Mouse (Mus musculus) fat pad, adult 2 months (tissue): Measurements from ENCODE around the gene AI854703.

Experiments used
- DNase-seq: peaks from one replicate; pipeline ENCODE4 v3.0.0-alpha.2; 2011; ENCODE audit warnings: low read depth, low spot score; ENCODE audit errors: extremely low read depth

Gene AI854703

DNA sequence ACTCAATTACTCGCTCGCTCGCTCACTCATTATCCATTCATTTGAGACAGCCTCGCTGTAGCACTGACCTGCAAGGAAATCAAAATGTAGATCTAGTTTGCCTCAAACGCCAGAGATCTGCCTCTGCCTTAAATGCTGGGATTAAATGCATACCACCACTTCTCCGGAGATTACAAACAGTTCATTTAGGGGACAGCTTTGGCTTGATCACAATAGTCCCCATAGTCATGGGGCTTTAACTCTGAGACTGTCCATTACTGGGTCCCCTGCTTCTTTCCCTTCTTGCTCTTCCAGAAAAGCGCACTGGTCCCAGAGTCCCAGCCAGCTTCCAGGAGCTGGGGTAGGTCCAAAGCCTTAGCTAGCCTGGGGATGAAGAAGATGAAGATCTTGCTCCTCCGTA is at the start of gene AI854703:
AI854703 (plus strand) TSS at position 301 of the 400 bp plus-strand sequence.
- no peak for DNase-seq

DNA sequence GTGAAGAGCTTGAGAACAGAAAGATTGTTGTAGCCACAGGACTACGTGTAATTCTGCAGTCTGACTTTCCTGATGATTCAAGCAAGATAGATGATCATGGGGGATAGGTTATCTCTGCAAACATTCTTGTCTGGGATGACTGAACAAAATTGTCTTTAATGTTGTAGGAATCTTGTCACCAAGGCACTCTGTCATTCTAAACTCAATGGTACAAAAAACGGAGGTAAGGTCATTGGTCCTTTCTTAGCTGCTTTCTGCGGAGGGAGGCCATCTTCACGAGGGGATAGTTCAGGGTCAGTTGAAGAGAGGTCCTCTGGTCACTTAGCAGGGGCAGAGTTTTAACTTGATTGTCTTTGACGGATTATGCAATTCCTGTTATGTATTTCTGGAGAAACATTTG is 47.8 kb upstream of the AI854703 start:
- no peak for DNase-seq

- no peak for DNase-seq
Observed at GRCm38 (mm10) chr6:48579215-48579648, 47.3 kb upstream of the AI854703 start.

- no peak for DNase-seq
Observed at GRCm38 (mm10) chr6:48581257-48581656, 45.3 kb upstream of the AI854703 start.

GRCm38 (mm10) chr6:48582037-48582436 is 44.5 kb upstream of the AI854703 start:
- DNase-seq, result no peak

DNA sequence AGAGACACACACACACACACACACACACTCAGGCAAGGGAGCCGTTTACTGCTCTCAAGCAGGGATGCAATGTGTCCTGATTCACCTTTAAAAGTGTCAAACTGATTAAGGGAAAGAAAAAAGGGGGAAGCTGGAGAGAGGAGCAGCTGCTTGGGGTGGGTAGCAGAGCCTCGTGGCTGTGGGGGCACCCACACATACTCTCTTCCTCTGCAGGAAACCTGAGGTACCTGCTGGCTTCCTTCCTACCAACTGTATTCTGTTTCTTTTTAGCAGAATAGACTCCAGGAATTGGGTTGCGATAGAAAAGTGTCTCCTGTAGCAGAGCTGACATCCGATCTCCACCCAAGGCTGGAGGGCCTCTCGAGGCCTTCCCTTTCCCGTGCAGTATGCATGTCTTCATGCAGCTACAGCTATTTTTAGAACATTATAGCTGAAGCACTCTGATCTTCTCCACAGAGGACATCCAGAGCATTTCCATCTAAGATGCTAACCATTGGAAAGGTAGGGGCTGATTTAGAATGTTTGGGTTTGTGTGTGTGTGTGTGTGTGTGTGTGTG is 37.3 kb upstream of the AI854703 start, which contains the start of gene Gm45021:
Gm45021 (plus strand) TSS at position 417 of the 557 bp plus-strand sequence.
- no peak for DNase-seq

GRCm38 (mm10) chr6:48591221-48591845 is 35.2 kb upstream of the AI854703 start:
- DNase-seq, result no peak

- no peak for DNase-seq
Observed at GRCm38 (mm10) chr6:48591871-48592270, 34.7 kb upstream of the AI854703 start.

DNA sequence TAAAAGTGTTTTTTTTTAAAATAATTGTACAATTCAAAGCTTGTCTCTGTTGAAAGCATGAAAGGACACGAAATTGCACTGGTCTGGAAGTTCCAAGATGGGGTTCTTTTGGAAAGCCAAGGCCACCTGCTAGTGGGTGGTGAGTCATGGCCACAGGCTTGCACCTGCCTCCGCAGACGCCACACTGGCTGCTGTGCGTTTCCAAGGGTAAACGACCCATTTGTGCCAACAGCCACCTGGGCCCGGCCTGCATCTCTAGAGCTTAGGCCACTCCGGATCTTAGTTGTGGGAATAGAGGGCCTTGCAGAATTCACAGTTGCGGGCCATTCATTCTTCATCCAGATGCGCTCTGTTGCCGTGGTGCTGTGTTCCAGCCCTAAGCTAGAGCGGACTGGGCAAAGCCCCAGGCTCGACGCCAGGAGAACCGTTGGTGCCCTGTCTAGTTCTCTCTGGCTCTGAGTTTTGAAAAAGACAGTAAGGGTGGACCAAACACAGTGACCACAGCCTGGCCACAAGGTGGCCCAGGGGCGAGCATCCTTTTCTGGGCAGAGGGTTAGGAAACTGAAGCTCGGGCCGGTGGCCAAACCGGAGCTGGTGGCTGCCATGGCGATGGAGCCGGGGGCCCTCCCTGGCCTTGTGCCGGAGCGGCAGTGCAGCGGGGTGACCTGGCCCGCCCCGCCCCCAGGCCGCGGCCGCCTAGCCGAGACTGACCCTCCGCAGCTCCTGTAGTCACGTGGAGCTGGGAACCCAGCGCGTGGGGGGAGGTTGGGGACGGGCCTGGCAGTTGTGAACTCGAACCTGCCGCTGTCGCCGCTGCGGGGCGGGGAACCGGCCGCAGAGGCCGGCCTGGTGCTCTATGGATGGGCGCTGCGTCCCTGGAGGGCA is 33.2 kb upstream of the AI854703 start, which contains the start of the genes Repin1 and Gm44965:
Repin1 (plus strand) TSS at position 726 of the 885 bp plus-strand sequence.
Gm44965 (plus strand) TSS at position 784 of the 885 bp plus-strand sequence.
- no peak for DNase-seq

GRCm38 (mm10) chr6:48594043-48594738 is 32.4 kb upstream of the AI854703 start:
- no peak for DNase-seq

DNA sequence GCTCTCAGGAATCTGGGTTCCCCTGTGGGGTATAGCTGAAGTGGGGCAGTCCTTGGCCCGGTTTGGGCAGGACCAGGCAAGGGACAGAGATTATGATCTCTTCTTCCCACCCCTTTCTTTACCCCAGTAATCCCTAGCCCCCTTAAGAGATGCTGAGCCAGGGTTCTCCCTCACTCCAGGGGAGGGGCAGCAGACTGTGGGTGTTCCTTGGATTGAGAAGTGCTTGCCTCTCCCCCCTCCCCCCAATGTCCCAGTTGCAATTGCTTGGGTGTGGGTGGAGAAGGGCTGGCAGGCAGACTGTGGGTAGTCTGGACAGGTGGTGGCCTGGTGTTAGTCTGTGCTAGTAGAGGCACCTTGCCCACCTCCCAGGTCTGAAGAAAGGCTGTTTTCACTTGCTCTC is 31.3 kb upstream of the AI854703 start:
- DNase-seq, result no peak

GRCm38 (mm10) chr6:48596545-48597232 is 29.9 kb upstream of the AI854703 start:
- no peak for DNase-seq

DNA sequence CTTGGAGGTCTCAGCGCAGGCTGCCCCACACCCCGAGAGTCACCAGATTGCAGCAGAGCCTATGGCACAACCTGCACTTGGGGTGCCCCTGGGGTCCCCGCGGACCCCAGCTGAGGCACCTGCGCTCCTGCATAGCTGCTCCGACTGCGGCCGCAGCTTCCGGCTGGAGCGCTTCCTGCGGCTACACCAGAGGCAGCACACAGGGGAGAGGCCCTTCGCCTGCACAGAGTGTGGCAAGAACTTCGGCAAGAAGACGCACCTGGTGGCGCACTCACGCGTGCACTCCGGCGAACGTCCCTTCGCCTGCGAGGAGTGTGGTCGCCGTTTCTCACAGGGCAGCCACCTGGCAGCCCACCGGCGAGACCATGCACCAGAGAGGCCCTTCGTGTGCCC is 29.3 kb upstream of the AI854703 start:
- no peak for DNase-seq

DNA sequence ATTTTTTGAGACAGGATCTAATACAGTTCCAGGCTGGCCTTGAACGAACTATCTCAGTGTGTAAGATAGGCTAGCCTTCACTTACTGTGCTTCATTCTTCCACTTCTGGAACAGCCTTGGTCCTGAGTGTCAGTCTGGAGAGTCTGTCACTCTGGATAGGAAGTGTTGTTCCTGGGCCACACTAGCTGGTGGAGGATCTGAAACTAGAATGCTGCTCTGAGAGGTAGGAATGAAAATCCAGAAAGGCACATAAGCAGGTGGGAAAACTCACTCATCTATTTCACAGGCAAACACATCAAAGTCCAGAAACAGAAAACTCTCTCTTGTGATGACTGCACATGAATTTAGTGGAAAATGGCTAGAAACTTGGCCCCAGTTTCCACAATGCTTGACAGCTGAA is 26.0 kb upstream of the AI854703 start:
- DNase-seq, result no peak

GRCm38 (mm10) chr6:48601271-48602079 is 25.1 kb upstream of the AI854703 start, which contains the start of gene Zfp775:
Zfp775 (plus strand) TSS chr6:48602063.
- no peak for DNase-seq

- no peak for DNase-seq
Observed at GRCm38 (mm10) chr6:48602080-48602741, 24.4 kb upstream of the AI854703 start.

DNA sequence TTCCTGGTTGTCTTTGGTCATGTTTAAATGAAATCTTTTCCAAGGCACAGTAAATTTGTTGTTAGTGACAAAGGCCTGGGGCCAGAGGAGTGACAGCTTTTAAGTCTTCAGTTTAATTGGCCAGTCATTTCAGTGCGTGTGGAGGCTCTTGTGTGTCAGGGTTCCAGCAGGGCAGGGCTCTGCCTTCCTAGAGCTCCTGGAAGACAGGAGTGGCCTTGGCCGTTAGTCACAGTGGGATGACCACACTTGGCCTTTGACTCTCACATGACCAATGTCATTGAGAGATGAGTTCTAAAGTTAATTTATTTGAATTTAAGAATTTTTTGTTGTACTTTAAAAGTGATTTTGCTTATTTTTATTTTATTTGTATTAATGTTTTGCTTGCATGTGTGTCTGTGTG is 18.4 kb upstream of the AI854703 start:
- DNase-seq, result no peak

- DNase-seq, result no peak
Observed at GRCm38 (mm10) chr6:48609512-48609911, 17.1 kb upstream of the AI854703 start.

DNA sequence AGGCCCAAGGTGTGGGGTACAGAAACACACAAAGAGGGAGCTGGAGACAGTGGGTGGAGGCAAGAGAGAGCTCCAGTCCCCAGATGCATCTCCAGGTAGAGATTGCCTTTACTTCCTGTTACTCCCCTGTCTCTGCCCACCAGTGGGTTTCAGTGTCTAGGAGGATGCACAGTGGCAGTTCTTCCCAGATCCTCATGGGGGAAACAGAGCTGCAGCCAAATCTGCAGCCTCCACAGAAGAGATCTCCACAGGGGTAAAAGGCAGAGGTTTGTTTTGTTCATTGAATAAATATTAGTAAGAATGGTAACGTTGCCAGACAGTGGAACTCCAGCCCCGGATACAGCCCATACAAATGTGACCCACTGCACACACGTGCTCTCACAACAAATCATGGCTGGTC is 15.9 kb upstream of the AI854703 start:
- DNase-seq, result no peak
